Mouse (Mus musculus) hindbrain, embryonic 14.5 days (tissue): ENCODE measurements at regions not wholly inside any gene's neighbourhood (a gene's known extent, or its start where the extent isn't known, plus 50 kb on each side); places are given as distances from the start of the nearest gene placed in this dataset.

Experiments
- ATAC-seq: fragments of 200-750 bp; cut with Nextera tagmentation; 2 replicates; pipeline ENCODE4 v1.8.0; 2017; ENCODE audit warnings: moderate number of reproducible peaks, mild to moderate bottlenecking, moderate TSS enrichment, moderate library complexity; ENCODE audit not compliant: low FRiP score
- DNase-seq: peaks from one replicate; pipeline ENCODE4 v3.0.0-alpha.2; 2015; ENCODE audit warnings: low spot score
- H3K27ac ChIP-seq: fragments of 300-500 bp; sonication (generic); 2 replicates; pipeline ENCODE4 v1.5.1; 2014; ENCODE audit warnings: mild to moderate bottlenecking, moderate library complexity
- H3K27me3 ChIP-seq: fragments of 300-500 bp; sonication (generic); 2 replicates; pipeline ENCODE4 v1.6.1; 2014; ENCODE audit warnings: mild to moderate bottlenecking, low read length, mixed read lengths; ENCODE audit not compliant: control insufficient read depth, insufficient read depth
- H3K36me3 ChIP-seq: fragments of 300-500 bp; sonication (generic); replicated peaks from 2 replicates; pipeline ENCODE4 v1.6.1; 2014; ENCODE audit not compliant: control insufficient read depth, insufficient read depth
- H3K4me1 ChIP-seq: fragments of 300-500 bp; sonication (generic); replicated peaks from 2 replicates; pipeline ENCODE4 v1.6.1; 2014; ENCODE audit warnings: antibody characterized with exemption, low read length, mixed read lengths; ENCODE audit not compliant: control insufficient read depth, insufficient read depth
- H3K4me2 ChIP-seq: fragments of 300-500 bp; sonication (generic); replicated peaks from 2 replicates; pipeline ENCODE4 v1.6.1; 2014; ENCODE audit warnings: mild to moderate bottlenecking, moderate library complexity
- H3K4me3 ChIP-seq: fragments of 300-500 bp; sonication (generic); replicated peaks from 2 replicates; pipeline ENCODE4 v1.5.1; 2014; ENCODE audit warnings: mild to moderate bottlenecking, low read length
- H3K9ac ChIP-seq: fragments of 300-500 bp; sonication (generic); 2 replicates; pipeline ENCODE4 v1.6.1; 2014
- H3K9me3 ChIP-seq: fragments of 300-500 bp; sonication (generic); 2 replicates; pipeline ENCODE4 v1.6.1; 2016; ENCODE audit warnings: low read length; ENCODE audit not compliant: control insufficient read depth
- WGBS: fragments of 180-500 bp; shearing (Covaris S2); extraction: QIAGEN DNeasy Blood & Tissue Kit; methylation state at CpG from one replicate; pipeline ENCODE4 v1.1.7; 2014; 5-methylcytosine and 5-hydroxymethylcytosine counted together

DNA sequence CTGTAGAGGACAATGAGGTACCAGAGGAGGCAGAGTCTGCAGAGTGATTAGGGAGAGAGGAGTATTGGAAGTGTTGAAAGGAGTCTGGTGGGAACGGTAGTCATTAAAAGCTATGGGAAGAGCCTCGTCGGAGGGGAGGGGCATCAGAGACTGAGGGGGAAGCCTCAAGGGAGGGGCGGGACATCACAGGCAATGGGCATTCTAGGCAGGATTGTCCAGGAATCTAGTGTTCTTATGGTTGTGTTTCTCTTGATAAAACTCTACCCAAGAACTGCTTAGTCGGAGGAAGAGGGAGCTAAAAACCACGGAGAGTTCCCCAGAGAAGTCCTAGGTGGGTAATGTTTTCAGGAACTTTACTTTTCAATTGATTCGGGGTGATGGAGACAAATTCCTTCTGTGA, 90.2 kb downstream of the Sec23ip start:
- ATAC-seq = no peak
- WGBS = 64% methylated on average over 7 of the region's 7 CpGs
- H3K27me3 ChIP-seq = 0 out of 2 replicates have a peak, but pooled peaks cover 3% of the 10 kb centered on the region
- no peak overlapping the region for H3K9ac ChIP-seq
- no peak overlapping the region for H3K27ac ChIP-seq
- H3K9me3 ChIP-seq = no peaks in the 10 kb centered on the region
- DNase-seq = no peak
- no peaks in the 10 kb centered on the region for H3K4me1 ChIP-seq
- H3K4me2 ChIP-seq = no peak overlapping the region
- H3K4me3 ChIP-seq = no peak overlapping the region
- no peaks in the 10 kb centered on the region for H3K36me3 ChIP-seq

DNA sequence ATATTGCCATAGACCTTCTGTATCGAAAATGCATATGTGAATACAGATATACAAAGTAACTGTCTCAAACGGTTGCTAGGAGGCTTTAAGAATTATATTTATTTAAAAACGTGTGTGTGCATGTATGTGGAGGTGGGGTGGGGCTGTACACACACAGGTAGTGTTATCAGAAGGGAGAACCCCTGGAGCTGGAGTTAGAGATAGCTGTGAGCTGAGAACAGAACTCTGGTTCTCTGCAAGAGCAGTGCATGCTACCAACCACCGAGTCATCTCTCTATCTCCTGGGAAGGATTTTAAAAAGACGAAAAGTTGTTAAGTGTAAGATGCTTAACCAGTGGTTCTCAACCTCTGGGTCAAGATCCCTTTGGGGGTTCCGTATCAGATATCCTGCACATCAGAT, 91.7 kb downstream of the Sec23ip start:
- DNase-seq (peak; percentile 5), ATAC-seq (no peak)
- no peak overlapping the region for H3K4me2 ChIP-seq
- no peak overlapping the region for H3K27ac ChIP-seq
- no peak overlapping the region for H3K9ac ChIP-seq
- 85% methylated on average over 6 of the region's 6 CpGs for WGBS
- H3K27me3 ChIP-seq = 0 out of 2 replicates have a peak, but pooled peaks cover 3% of the 10 kb centered on the region
- H3K36me3 ChIP-seq = no peaks in the 10 kb centered on the region
- no peak overlapping the region for H3K4me3 ChIP-seq
- no peaks in the 10 kb centered on the region for H3K4me1 ChIP-seq
- no peaks in the 10 kb centered on the region for H3K9me3 ChIP-seq

DNA sequence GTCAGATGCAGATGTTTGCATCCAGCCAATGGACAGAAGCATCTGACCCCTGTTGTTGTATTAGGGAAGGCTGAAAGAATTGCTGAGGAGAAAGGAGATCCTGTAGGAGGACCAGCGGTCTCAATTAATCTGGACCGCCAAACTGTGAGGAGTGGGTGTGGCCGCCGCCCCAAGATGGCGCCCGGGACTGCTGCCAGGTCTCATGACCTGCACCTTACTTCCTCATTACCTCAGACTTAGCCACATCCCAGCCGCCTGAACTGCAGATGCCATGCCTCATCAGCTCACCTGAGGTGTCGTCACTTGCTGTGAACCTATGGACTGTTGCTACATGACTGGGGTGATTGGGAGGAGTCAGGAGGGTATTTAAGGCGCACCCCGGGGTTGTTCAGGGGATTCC, 97.8 kb downstream of the Sec23ip start:
- Histone ChIP-seq H3K27ac (no peak overlapping the region), H3K4me3 (no peak overlapping the region), H3K4me1 (no peaks in the 10 kb centered on the region), H3K4me2 (no peak overlapping the region), H3K36me3 (no peaks in the 10 kb centered on the region), H3K27me3 (no peaks in the 10 kb centered on the region), H3K9me3 (no peaks in the 10 kb centered on the region), H3K9ac (no peak overlapping the region)
- ATAC-seq (no peak), DNase-seq (peak; percentile 16)
- 93% methylated on average over 10 of the region's 10 CpGs for WGBS

DNA sequence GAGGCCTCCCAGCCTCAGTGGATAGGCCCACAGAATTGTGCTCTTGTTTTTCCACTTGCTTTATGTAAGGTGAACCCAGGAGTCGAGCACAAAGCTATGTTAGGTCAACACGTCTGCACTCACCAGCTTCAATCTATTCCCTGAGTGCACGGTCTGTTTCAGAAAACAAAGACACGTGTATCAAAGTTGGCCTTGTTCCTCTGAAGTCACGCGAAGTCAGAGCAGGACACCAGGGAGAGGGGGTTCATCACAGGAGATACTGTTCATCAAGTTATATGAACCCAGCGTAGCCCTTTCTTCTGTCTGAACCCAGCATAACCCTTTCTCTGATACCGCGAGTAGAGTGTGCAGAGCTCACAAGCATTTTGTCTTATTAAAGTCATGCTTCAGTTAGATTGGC, 98.8 kb downstream of the Sec23ip start:
- Histone ChIP-seq H3K36me3 (no peaks in the 10 kb centered on the region), H3K9me3 (no peaks in the 10 kb centered on the region), H3K4me1 (no peaks in the 10 kb centered on the region), H3K27me3 (no peaks in the 10 kb centered on the region), H3K4me3 (no peak overlapping the region), H3K4me2 (no peak overlapping the region), H3K9ac (no peak overlapping the region), H3K27ac (no peak overlapping the region)
- ATAC-seq (no peak), DNase-seq (peak; percentile 7)
- 80% methylated on average over 9 of the region's 9 CpGs for WGBS

DNA sequence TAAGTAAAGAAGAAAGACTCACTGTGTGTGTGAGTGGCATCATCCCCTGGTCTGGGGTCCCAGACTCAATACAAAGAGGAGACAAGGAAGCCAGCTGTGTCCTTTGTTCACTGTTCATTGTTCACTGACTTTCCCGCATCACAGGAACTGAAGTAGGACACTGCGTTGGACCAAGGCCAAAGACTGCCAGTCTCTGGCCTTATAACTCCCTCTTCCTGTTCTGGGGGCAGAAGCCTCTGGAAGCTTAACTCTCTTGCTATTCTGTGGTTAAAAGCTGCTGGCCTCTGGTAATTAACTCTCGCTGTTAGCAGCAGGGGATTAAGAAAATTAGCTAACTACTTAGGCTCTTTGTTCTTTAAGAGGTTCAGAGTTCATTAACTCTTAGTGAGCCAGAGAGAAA, 104.5 kb downstream of the Sec23ip start:
- DNase-seq = no peak
- WGBS = 14% methylated on average over 3 of the region's 3 CpGs
- H3K36me3 ChIP-seq = no peaks in the 10 kb centered on the region

DNA sequence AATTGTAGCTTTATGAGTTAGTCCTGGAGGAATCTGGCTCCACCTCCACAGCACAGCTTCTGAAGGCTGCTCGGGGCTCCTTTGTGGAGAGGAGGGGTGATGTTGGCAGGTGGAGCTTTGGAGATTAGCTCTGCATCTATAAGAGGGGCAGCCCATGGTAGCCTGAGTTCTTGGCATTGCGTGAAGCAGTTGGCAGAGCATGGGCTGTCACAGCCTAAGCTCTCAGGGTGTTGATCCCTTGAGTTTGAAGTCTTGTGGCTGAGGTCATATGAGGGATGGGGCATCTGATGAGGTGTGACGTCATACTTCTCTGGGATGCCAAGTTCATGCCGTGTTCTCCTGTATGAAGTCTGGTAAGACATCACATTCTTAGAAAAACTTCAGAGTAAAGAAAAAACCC, 109.5 kb downstream of the Sec23ip start:
- Histone ChIP-seq H3K36me3 (no peaks in the 10 kb centered on the region), H3K4me3 (no peak overlapping the region), H3K4me1 (no peaks in the 10 kb centered on the region), H3K9ac (no peak overlapping the region), H3K27me3 (no peaks in the 10 kb centered on the region), H3K9me3 (no peaks in the 10 kb centered on the region), H3K27ac (no peak overlapping the region), H3K4me2 (no peak overlapping the region)
- DNase-seq = no peak
- WGBS = 75% methylated on average over 4 of the region's 4 CpGs
- ATAC-seq = no peak

More for the DNA sequence above, 104.5 kb downstream of the Sec23ip start:
- Histone ChIP-seq H3K4me1 (no peaks in the 10 kb centered on the region), H3K27me3 (no peaks in the 10 kb centered on the region), H3K9me3 (no peaks in the 10 kb centered on the region), H3K27ac (no peak overlapping the region), H3K4me3 (no peak overlapping the region), H3K9ac (no peak overlapping the region), H3K4me2 (no peak overlapping the region)
- ATAC-seq = no peak

DNA sequence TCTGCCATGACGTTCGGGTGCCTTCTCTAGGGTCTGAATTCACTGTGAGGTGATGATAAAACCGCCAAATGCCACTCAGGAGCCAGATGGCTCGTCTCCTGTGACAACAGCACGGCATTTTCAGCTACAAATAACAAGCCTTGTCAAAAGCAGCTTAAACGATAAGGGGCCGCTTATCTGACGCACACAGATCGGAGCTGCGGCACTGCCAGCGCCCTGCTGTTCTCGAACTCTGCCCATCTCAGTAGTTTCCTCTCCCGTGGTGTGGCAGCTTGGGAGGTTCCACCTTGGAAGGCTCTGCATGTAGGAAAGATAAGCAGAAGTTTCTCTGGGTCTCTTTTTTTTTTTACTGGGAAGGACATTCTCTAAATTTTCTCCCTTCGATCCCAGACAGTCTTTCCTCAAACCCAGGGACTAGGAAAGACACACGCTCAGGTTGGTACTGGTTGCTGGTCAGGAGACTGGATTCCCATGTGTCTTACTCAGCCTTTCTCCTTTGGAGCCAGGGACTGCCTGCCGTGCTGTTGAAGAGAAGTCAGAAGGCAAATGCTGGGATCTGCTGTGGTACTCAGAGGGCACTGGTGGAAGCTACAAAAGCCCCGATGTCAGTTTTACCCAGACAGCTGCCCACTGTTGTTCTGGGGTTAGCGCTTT, 110.1 kb downstream of the Sec23ip start:
- no peaks in the 10 kb centered on the region for H3K27me3 ChIP-seq
- no peaks in the 10 kb centered on the region for H3K4me1 ChIP-seq
- WGBS = 64% methylated on average over 18 of the region's 18 CpGs
- ATAC-seq = no peak
- DNase-seq = peak; percentile 31
- H3K9me3 ChIP-seq = no peaks in the 10 kb centered on the region
- no peak overlapping the region for H3K9ac ChIP-seq
- H3K4me2 ChIP-seq = no peak overlapping the region
- H3K4me3 ChIP-seq = no peak overlapping the region
- no peaks in the 10 kb centered on the region for H3K36me3 ChIP-seq
- no peak overlapping the region for H3K27ac ChIP-seq

DNA sequence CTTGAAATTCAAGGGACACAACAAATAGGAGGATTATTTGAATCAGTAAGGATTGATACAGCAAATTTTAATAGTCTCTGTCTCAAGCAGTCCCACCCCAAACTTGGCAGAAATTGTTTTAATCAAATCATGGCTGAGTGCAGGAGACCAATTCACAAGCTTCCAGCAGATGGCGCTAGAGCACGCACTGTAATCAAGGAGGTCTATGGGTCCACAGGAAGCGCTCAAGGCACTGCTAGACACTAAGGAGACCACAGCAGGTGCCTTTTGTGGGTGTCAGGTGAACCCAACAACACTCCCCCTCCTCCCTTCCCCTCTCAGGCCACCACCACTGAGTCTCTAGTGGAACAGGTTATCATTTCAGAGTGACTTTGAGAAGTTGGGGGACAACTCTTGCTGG, 115.4 kb downstream of the Sec23ip start:
- WGBS = 6% methylated on average over 3 of the region's 3 CpGs
- no peaks in the 10 kb centered on the region for H3K27me3 ChIP-seq
- 0 out of 2 replicates have a peak, but pooled peaks cover 5% of the 10 kb centered on the region for H3K9me3 ChIP-seq
- peak; percentile 89 for DNase-seq
- H3K9ac ChIP-seq = no peak overlapping the region
- no peak for ATAC-seq
- H3K4me3 ChIP-seq = no peak overlapping the region
- no peak overlapping the region for H3K27ac ChIP-seq
- no peaks in the 10 kb centered on the region for H3K4me1 ChIP-seq
- no peak overlapping the region for H3K4me2 ChIP-seq
- H3K36me3 ChIP-seq = no peaks in the 10 kb centered on the region

DNA sequence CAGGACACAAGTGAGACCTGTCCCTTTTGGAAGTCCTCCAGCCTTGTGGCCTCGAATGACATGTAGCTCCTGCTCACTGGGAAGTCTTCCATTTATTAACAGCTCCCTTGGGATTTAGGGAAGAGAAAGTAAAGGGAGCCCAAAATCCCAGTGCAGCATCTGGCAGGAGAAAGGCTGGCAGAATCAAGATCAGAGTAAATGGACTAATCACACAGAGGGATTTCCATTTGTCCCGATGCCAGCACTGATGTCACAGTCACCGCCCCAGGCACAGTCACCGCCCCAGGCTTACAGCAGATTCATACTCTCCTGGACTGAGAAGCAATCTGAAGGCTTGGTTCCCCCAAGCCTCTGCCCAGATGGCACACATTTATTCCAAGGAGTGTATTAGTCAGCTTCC, 116.0 kb downstream of the Sec23ip start:
- H3K9ac ChIP-seq = no peak overlapping the region
- no peaks in the 10 kb centered on the region for H3K27me3 ChIP-seq
- 50% methylated on average over 4 of the region's 4 CpGs for WGBS
- DNase-seq (no peak), ATAC-seq (no peak)
- H3K4me2 ChIP-seq = no peak overlapping the region
- H3K27ac ChIP-seq = no peak overlapping the region
- no peak overlapping the region for H3K4me3 ChIP-seq
- 0 out of 2 replicates have a peak, but pooled peaks cover 5% of the 10 kb centered on the region for H3K9me3 ChIP-seq
- no peaks in the 10 kb centered on the region for H3K36me3 ChIP-seq
- no peaks in the 10 kb centered on the region for H3K4me1 ChIP-seq

DNA sequence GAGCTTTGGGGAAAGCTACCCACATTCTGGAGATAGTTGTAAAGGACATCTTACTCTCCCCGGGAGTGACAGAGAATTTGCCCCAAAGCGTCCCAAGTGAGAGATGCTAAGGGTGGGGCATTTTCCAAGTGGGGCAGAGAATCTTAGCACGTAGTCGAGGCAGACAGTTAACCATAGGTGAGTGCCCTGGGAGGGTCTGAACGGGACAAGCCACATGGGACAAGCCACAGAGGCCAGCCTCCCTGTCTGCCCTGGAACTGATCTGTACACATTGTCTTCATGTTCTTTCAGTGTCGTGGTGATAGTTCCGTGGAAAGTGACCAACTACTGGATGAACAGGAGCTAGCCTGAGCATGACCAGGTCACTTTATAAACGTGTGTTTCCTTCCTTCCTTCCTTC, 116.6 kb downstream of the Sec23ip start:
- Histone ChIP-seq H3K4me2 (no peak overlapping the region), H3K9ac (no peak overlapping the region), H3K27ac (no peak overlapping the region), H3K4me1 (no peaks in the 10 kb centered on the region), H3K27me3 (no peaks in the 10 kb centered on the region), H3K4me3 (no peak overlapping the region), H3K36me3 (no peaks in the 10 kb centered on the region), H3K9me3 (0 out of 2 replicates have a peak, but pooled peaks cover 5% of the 10 kb centered on the region)
- WGBS = 93% methylated on average over 8 of the region's 8 CpGs
- ATAC-seq = no peak
- DNase-seq = no peak
